Mouse (Mus musculus) limb, embryonic 10.5 days (tissue): ENCODE data around the gene Eif2b2. TPM values are rescaled to one million over a fixed set of nuclear protein-coding genes. Genes with fewer than 3 reads are reported as not detected.

Source experiments
- DNase-seq: peaks from one replicate; pipeline ENCODE4 v3.0.0-alpha.2; 2017; ENCODE audit warnings: low spot score
- H3K27ac ChIP-seq: fragments of 300-500 bp; sonication (generic); 2 replicates; pipeline ENCODE4 v1.5.1; 2016; ENCODE audit warnings: mild to moderate bottlenecking
- H3K27me3 ChIP-seq: fragments of 300-500 bp; sonication (generic); 2 replicates; pipeline ENCODE4 v1.6.1; 2016; ENCODE audit warnings: low read depth, mild to moderate bottlenecking; ENCODE audit not compliant: poor library complexity, severe bottlenecking
- H3K36me3 ChIP-seq: fragments of 300-500 bp; sonication (generic); 2 replicates; pipeline ENCODE4 v1.6.1; 2016; ENCODE audit warnings: mild to moderate bottlenecking, moderate library complexity
- H3K4me1 ChIP-seq: fragments of 300-500 bp; sonication (generic); 2 replicates; pipeline ENCODE4 v1.6.1; 2016
- H3K4me3 ChIP-seq: fragments of 300-500 bp; sonication (generic); 2 replicates; pipeline ENCODE4 v1.5.1; 2016; ENCODE audit warnings: mild to moderate bottlenecking, moderate library complexity
- H3K9me3 ChIP-seq: fragments of 300-500 bp; sonication (generic); replicated peaks from 2 replicates; pipeline ENCODE4 v1.6.1; 2016; ENCODE audit warnings: mild to moderate bottlenecking
- WGBS: fragments of 180-500 bp; shearing (Covaris S2); methylation state at CpG from one replicate; pipeline ENCODE4 v1.1.7; 2016; 5-methylcytosine and 5-hydroxymethylcytosine counted together
- microRNA-seq: library from miRNA; unstranded; fragments of <30 nt; microRNA quantifications from one replicate; pipeline ENCODE4, GENCODE M21; 2017
- polyA plus RNA-seq: library from polyadenylated mRNA; unstranded; fragments of >200 nt; fragmentation: Nextera tagmentation; extraction: Ambion mirVana; gene quantifications from 2 replicates; pipeline ENCODE4 v1.2.1, GENCODE M21; 2016

Eif2b2 gene
- polyA plus RNA-seq, 1 experiment from 2014 or later, result 126 TPM

- DNase-seq, result peak; percentile 91
- H3K36me3 ChIP-seq, result peaks cover 28% of the 10 kb centered on the region
- no peaks in the 10 kb centered on the region for H3K27me3 ChIP-seq
- H3K9me3 ChIP-seq, result no peaks in the 10 kb centered on the region
- peak within 1 kb of the TSS; percentile 93 for H3K27ac ChIP-seq
- peak within 1 kb of the TSS; percentile 62 for H3K4me3 ChIP-seq
- peaks cover 25% of the 10 kb centered on the region for H3K4me1 ChIP-seq
- WGBS, result 2% methylated on average over 35 of the region's 35 CpGs
These were observed 51.0 kb downstream of the Eif2b2 start, which contains the start of gene Mlh3 for GRCm38 (mm10) chr12:85270319-85270718. Gene Mlh3, minus strand, starts transcription at chr12:85270599.

DNA sequence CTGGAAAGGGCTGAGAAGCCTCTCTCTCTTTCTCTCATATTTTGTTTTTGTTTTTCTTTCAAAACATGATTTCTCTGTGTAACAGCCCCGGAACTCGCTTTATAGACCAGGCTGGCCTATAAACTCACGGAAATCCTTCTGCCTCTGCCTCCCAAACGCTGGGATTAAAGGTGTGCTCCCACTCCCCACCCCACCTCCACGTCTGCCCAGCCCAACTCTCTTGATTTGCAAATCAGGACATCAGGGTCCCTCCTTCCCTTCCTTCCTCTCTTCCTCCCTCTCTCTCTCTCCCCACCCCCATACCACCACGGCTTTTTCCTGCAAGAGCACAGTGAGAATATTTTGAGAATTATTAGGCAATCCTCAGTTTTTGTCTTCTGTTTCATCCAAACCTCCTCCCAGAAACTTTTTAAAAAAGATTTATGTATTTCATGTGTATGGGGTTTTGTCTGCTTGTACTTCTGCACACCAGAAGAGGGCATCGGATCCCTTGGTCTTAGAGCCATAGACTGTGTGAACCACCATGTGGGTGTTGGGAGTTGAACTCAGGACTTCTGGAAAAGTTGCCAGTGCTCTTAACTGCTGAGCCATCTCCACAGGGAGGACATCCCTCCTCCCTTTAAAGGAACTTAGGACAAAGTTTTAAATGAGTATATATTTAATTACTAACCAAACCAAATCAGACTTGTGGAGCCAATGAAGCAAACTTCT, 52.0 kb downstream of the Eif2b2 start:
- WGBS, result 77% methylated on average over 7 of the region's 7 CpGs
- Histone ChIP-seq H3K4me3 (no peak overlapping the region; the same call in 1 of the 2 replicates), H3K4me1 (peaks cover 17% of the 10 kb centered on the region), H3K9me3 (no peaks in the 10 kb centered on the region), H3K27me3 (no peaks in the 10 kb centered on the region), H3K27ac (peak overlapping the region; percentile 93; the same call in 1 of the 2 replicates), H3K36me3 (peaks cover 34% of the 10 kb centered on the region)
- no peak for DNase-seq

DNA sequence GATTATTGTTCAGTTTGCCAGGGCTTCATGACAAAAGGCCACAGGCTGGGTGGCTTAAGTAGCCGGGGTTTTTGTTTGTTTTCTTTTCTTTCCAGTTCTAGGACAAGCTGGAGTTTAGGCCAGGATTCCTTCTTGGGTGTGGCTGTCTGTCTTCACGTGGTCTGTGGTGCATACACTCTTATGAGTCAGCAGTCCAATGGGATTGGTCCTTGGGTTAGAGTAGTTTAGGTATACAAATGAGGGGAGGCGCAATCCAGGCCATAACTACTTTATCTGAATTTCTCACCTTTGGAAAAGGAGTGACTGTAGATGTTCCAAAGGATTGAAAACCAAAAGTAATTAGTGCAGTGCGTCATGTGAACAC, 52.5 kb downstream of the Eif2b2 start:
- whole genome bisulfite sequencing, result 73% methylated on average over 4 of the region's 4 CpGs
- H3K4me1 ChIP-seq, result peaks cover 17% of the 10 kb centered on the region
- no peak for DNase-seq
- peaks cover 34% of the 10 kb centered on the region for H3K36me3 ChIP-seq
- no peaks in the 10 kb centered on the region for H3K27me3 ChIP-seq
- no peak overlapping the region for H3K27ac ChIP-seq
- no peak overlapping the region for H3K4me3 ChIP-seq
- no peaks in the 10 kb centered on the region for H3K9me3 ChIP-seq

DNA sequence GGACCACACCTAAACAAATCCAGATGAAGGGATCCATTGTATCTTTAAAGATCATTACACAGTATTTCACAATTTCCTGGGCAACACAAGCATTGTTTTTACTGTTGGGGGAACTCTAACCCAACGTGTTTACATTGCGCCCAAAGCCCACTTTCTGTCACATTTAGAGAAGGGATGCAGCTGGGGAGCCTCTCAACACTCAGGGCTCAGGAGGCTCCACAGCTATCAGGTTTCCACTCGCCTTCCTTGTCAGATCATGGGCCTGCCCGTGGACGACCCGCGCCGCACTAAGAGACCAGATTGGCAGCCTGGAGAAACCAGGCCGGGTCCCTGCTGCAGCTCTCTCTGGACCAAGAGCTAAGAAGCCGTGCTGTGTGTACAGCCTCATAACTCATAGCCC, 54.2 kb downstream of the Eif2b2 start:
- peak overlapping the region; percentile 50; the same call in 1 of the 2 replicates for H3K27ac ChIP-seq
- 75% methylated on average over 10 of the region's 10 CpGs for WGBS
- peaks cover 26% of the 10 kb centered on the region for H3K36me3 ChIP-seq

More for the DNA sequence above, 54.2 kb downstream of the Eif2b2 start:
- Histone ChIP-seq H3K4me3 (no peak overlapping the region), H3K9me3 (no peaks in the 10 kb centered on the region), H3K4me1 (peaks cover 17% of the 10 kb centered on the region), H3K27me3 (no peaks in the 10 kb centered on the region)
- DNase-seq, result no peak

Small RNA genes within 50 kb of the gene (microRNA-seq; reads per million reads assigned to microRNA genes)
- gene Mir6938, result not detected

Other genes with a start within 250 kb of the Eif2b2 start
- 170 and 186 TPM in 2 replicates for gene Fcf1, start 248.6 kb upstream of the Eif2b2 start, polyA plus RNA-seq
- gene Arel1, start 248.6 kb upstream of the Eif2b2 start, polyA plus RNA-seq, result 15.7 and 16.8 TPM in 2 replicates
- gene Ylpm1, start 223.2 kb upstream of the Eif2b2 start, polyA plus RNA-seq, result 35.8 and 36.6 TPM in 2 replicates
- gene Prox2, start 108.7 kb upstream of the Eif2b2 start, polyA plus RNA-seq, result 2.4 and 2.7 TPM in 2 replicates
- 116 and 123 TPM in 2 replicates for gene Dlst, start 108.6 kb upstream of the Eif2b2 start, polyA plus RNA-seq
- 0.39 and 0.45 TPM in 2 replicates for gene Rps6kl1, start 68.2 kb upstream of the Eif2b2 start, polyA plus RNA-seq
- 6.9 and 9.6 TPM in 2 replicates for gene Pgf, start 41.7 kb upstream of the Eif2b2 start, polyA plus RNA-seq
- gene Mlh3, start 51.1 kb downstream of the Eif2b2 start, polyA plus RNA-seq, result 7.0 and 8.2 TPM in 2 replicates
- 47.2 and 54.2 TPM in 2 replicates for gene Acyp1, start 69.0 kb downstream of the Eif2b2 start, polyA plus RNA-seq
- 0.68 and 0.91 TPM in 2 replicates for gene Zc2hc1c, start 69.1 kb downstream of the Eif2b2 start, polyA plus RNA-seq
- gene Nek9, start 119.9 kb downstream of the Eif2b2 start, polyA plus RNA-seq, result 26.0 and 29.9 TPM in 2 replicates
- 264 and 277 TPM in 2 replicates for gene Tmed10, start 155.4 kb downstream of the Eif2b2 start, polyA plus RNA-seq